Mouse (Mus musculus): ENCODE data around the gene G6pc3. TPM values are rescaled to one million over a fixed set of nuclear protein-coding genes. Genes with fewer than 3 reads are reported as not detected.
A peak's percentile ranks its signal among the peaks of the same experiment; 100 is the strongest.

The G6pc3 gene
- polyA plus RNA-seq, 1 experiment from 2014 or later: 26.2 TPM

- ATAC-seq: no peak
- Histone ChIP-seq H3K9ac (replicated peaks; ENCODE audit: low read depth, low read length) (no peak overlapping the region), H3K36me3 (ENCODE audit: control insufficient read depth, insufficient read depth) (no peaks in the 10 kb centered on the region), H3K9me3 (ENCODE audit: control insufficient read depth, low read length) (no peaks in the 10 kb centered on the region), H3K27ac (ENCODE audit: low read length) (no peak overlapping the region; the same call in 1 of the 2 replicates), H3K4me3 (replicated peaks; ENCODE audit: low read length) (no peak overlapping the region), H3K4me2 (ENCODE audit: low read length) (no peak overlapping the region), H3K4me1 (replicated peaks; ENCODE audit: control insufficient read depth, insufficient read depth, low read length) (peaks cover 71% of the 10 kb centered on the region), H3K27me3 (replicated peaks; ENCODE audit: control insufficient read depth, insufficient read depth, low read length) (no peaks in the 10 kb centered on the region)
- WGBS: 73% methylated on average over 4 of the region's 4 CpGs
Measured at GRCm38 (mm10) chr11:102219994-102220346, 30.6 kb downstream of the G6pc3 start.

DNA sequence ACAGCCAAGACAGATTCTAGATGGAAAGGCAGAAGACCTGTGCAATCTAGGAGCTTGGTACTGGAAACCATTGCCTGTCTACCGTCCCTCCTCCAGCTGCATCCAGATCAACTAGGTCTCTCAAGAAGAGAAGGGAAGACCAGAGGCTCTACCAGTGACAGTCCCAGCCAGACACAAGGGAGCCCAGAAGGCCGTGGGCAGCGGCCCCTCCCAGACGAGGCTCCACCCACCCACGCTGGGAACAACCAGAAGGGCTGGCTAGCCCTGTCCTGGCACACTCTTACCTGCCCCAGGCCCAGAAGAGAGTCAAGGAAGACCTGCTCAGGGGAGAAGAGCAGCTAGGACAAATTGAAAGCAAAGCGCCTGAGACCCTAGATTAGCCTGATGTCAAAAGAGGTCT, 31.0 kb downstream of the G6pc3 start:
- Histone ChIP-seq H3K4me1 (replicated peaks; ENCODE audit: control insufficient read depth, insufficient read depth, low read length) (peaks cover 73% of the 10 kb centered on the region), H3K9me3 (ENCODE audit: control insufficient read depth, low read length) (no peaks in the 10 kb centered on the region), H3K27ac (ENCODE audit: low read length) (no peak overlapping the region), H3K4me3 (replicated peaks; ENCODE audit: low read length) (no peak overlapping the region), H3K27me3 (replicated peaks; ENCODE audit: control insufficient read depth, insufficient read depth, low read length) (no peaks in the 10 kb centered on the region), H3K9ac (replicated peaks; ENCODE audit: low read depth, low read length) (no peak overlapping the region), H3K36me3 (ENCODE audit: control insufficient read depth, insufficient read depth) (no peaks in the 10 kb centered on the region), H3K4me2 (ENCODE audit: low read length) (no peak overlapping the region)
- ATAC-seq: no peak
- 64% methylated on average over 6 of the region's 6 CpGs for WGBS

DNA sequence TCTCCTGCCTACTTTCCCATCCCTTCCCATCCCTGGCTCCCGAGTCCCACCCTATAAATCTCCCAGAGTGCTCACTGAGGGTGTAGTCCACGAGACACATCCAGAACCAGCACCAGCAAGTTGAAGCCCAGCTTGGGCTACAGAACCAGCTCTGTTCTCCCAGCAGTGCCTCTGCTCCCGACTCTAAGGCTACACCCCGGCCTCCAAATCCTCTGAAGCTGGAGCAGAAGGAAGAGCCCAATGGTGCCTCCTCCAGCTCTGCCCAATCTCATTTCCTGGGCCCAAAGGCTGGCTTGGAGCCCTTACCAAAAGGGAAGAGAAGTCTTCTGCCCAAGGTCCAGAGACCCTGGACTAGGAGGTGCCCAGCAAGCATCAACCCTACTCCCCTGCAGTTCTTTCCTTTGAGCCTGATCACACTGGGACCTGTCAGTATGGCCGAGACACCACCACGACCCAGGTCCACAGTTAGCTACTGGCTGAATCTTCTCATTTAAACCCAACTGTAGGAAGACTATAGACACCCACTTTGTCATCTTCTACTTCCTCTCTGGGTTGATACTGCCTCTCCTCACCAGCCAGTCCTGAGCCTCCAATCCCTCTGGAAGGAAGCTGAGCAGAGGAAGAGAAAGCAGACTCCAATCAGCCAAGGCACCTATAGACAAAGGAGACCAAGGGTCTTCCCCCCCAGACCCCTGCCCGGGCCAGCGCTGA, 32.0 kb downstream of the G6pc3 start:
- Histone ChIP-seq H3K27ac (ENCODE audit: low read length) (no peak overlapping the region), H3K9ac (replicated peaks; ENCODE audit: low read depth, low read length) (no peak overlapping the region), H3K36me3 (ENCODE audit: control insufficient read depth, insufficient read depth) (no peaks in the 10 kb centered on the region), H3K4me1 (replicated peaks; ENCODE audit: control insufficient read depth, insufficient read depth, low read length) (peaks cover 73% of the 10 kb centered on the region), H3K4me2 (ENCODE audit: low read length) (no peak overlapping the region), H3K27me3 (replicated peaks; ENCODE audit: control insufficient read depth, insufficient read depth, low read length) (no peaks in the 10 kb centered on the region), H3K4me3 (replicated peaks; ENCODE audit: low read length) (no peak overlapping the region), H3K9me3 (ENCODE audit: control insufficient read depth, low read length) (no peaks in the 10 kb centered on the region)
- 87% methylated on average over 8 of the region's 8 CpGs for WGBS
- ATAC-seq: no peak

GRCm38 (mm10) chr11:102221954-102222351, 32.5 kb downstream of the G6pc3 start:
- Histone ChIP-seq H3K4me3 (replicated peaks; ENCODE audit: low read length) (no peak overlapping the region), H3K27me3 (replicated peaks; ENCODE audit: control insufficient read depth, insufficient read depth, low read length) (no peaks in the 10 kb centered on the region), H3K9ac (replicated peaks; ENCODE audit: low read depth, low read length) (no peak overlapping the region), H3K4me1 (replicated peaks; ENCODE audit: control insufficient read depth, insufficient read depth, low read length) (peaks cover 73% of the 10 kb centered on the region), H3K36me3 (ENCODE audit: control insufficient read depth, insufficient read depth) (no peaks in the 10 kb centered on the region), H3K4me2 (ENCODE audit: low read length) (no peak overlapping the region), H3K9me3 (ENCODE audit: control insufficient read depth, low read length) (no peaks in the 10 kb centered on the region), H3K27ac (ENCODE audit: low read length) (no peak overlapping the region)
- ATAC-seq: no peak
- 79% methylated on average over 8 of the region's 8 CpGs for WGBS

GRCm38 (mm10) chr11:102223166-102223565, 33.7 kb downstream of the G6pc3 start:
- WGBS: 47% methylated on average over 6 of the region's 6 CpGs
- Histone ChIP-seq H3K4me3 (replicated peaks; ENCODE audit: low read length) (no peak overlapping the region), H3K36me3 (ENCODE audit: control insufficient read depth, insufficient read depth) (no peaks in the 10 kb centered on the region), H3K9ac (replicated peaks; ENCODE audit: low read depth, low read length) (no peak overlapping the region), H3K9me3 (ENCODE audit: control insufficient read depth, low read length) (no peaks in the 10 kb centered on the region), H3K27me3 (replicated peaks; ENCODE audit: control insufficient read depth, insufficient read depth, low read length) (no peaks in the 10 kb centered on the region), H3K4me1 (replicated peaks; ENCODE audit: control insufficient read depth, insufficient read depth, low read length) (peaks cover 73% of the 10 kb centered on the region), H3K4me2 (ENCODE audit: low read length) (no peak overlapping the region), H3K27ac (ENCODE audit: low read length) (no peak overlapping the region)
- no peak for ATAC-seq

DNA sequence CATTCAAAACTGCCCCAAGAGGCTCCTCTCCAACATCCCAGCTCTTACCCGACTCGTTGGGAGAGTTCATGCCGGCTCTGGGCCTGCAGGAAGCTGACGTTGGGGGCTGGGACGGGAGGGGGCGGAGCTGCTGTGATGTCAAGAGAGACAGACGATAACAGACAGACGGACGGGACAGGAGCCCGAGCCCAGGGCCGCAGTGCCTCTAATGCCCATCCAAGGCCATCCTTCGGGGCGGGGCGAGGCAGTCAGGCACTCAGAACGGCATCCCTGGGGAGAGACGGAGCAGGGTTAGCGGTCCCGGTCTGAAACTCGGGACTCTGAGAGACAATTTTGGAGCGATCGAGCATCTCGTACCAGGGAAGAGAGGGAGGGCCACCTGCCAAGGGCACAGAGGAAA, 35.3 kb downstream of the G6pc3 start:
- Histone ChIP-seq H3K4me1 (replicated peaks; ENCODE audit: control insufficient read depth, insufficient read depth, low read length) (peaks cover 70% of the 10 kb centered on the region), H3K9me3 (ENCODE audit: control insufficient read depth, low read length) (no peaks in the 10 kb centered on the region), H3K27me3 (replicated peaks; ENCODE audit: control insufficient read depth, insufficient read depth, low read length) (no peaks in the 10 kb centered on the region), H3K4me3 (replicated peaks; ENCODE audit: low read length) (no peak overlapping the region), H3K4me2 (ENCODE audit: low read length) (peak overlapping the region; percentile 32), H3K27ac (ENCODE audit: low read length) (no peak overlapping the region), H3K36me3 (ENCODE audit: control insufficient read depth, insufficient read depth) (no peaks in the 10 kb centered on the region), H3K9ac (replicated peaks; ENCODE audit: low read depth, low read length) (0 out of 2 replicates have a peak overlapping the region, but pooled peaks have one; percentile 35)
- WGBS: 13% methylated on average over 22 of the region's 22 CpGs
- no peak for ATAC-seq

DNA sequence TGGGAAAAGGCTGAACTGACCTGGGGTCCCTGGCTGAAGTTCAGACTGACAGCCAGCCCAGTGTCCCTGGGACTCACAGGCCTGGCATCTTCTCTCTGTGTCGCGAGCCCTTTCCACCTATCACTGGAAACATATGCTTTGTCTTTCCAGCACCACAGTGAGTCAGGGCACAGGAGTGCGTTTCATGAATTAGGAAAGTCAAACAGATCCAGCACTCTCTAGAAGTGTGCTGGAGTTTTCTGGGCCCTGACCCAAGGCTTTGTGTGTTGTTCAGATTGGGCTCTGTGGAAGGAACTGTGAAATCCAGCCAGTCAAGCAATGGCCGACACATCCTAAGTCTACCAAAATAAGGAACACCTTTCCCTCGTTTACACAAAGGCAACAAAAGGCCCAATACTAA, 35.8 kb downstream of the G6pc3 start:
- Histone ChIP-seq H3K4me2 (ENCODE audit: low read length) (no peak overlapping the region; the same call in 1 of the 2 replicates), H3K9ac (replicated peaks; ENCODE audit: low read depth, low read length) (no peak overlapping the region), H3K27me3 (replicated peaks; ENCODE audit: control insufficient read depth, insufficient read depth, low read length) (no peaks in the 10 kb centered on the region), H3K4me1 (replicated peaks; ENCODE audit: control insufficient read depth, insufficient read depth, low read length) (peaks cover 65% of the 10 kb centered on the region), H3K4me3 (replicated peaks; ENCODE audit: low read length) (no peak overlapping the region), H3K27ac (ENCODE audit: low read length) (no peak overlapping the region), H3K9me3 (ENCODE audit: control insufficient read depth, low read length) (no peaks in the 10 kb centered on the region), H3K36me3 (ENCODE audit: control insufficient read depth, insufficient read depth) (no peaks in the 10 kb centered on the region)
- 57% methylated on average over 5 of the region's 5 CpGs for WGBS
- no peak for ATAC-seq

- H3K4me1 ChIP-seq (replicated peaks; ENCODE audit: control insufficient read depth, insufficient read depth, low read length): peaks cover 65% of the 10 kb centered on the region
- H3K27ac ChIP-seq (ENCODE audit: low read length): peak overlapping the region; percentile 93
- H3K9ac ChIP-seq (replicated peaks; ENCODE audit: low read depth, low read length): peak overlapping the region; percentile 85
- no peaks in the 10 kb centered on the region for H3K36me3 ChIP-seq (ENCODE audit: control insufficient read depth, insufficient read depth)
- no peaks in the 10 kb centered on the region for H3K27me3 ChIP-seq (replicated peaks; ENCODE audit: control insufficient read depth, insufficient read depth, low read length)
- peak overlapping the region; percentile 62 for H3K4me3 ChIP-seq (replicated peaks; ENCODE audit: low read length)
- H3K4me2 ChIP-seq (ENCODE audit: low read length): peak overlapping the region; percentile 83
- ATAC-seq: no peak
- no peaks in the 10 kb centered on the region for H3K9me3 ChIP-seq (ENCODE audit: control insufficient read depth, low read length)
- WGBS: 61% methylated on average over 12 of the region's 12 CpGs
Measured at GRCm38 (mm10) chr11:102226067-102226978, 36.9 kb downstream of the G6pc3 start.

All from forebrain, embryonic 16.5 days (tissue).